Mouse (Mus musculus): ENCODE measurements at regions not wholly inside any gene's neighbourhood (a gene's known extent, or its start where the extent isn't known, plus 50 kb on each side); places are given as distances from the start of the nearest gene placed in this dataset.
A peak's percentile ranks its signal among the peaks of the same experiment; 100 is the strongest.
"Not testable (repeated sequence)": the region's sequence is repeated elsewhere in the genome, so short reads cannot be mapped to it uniquely, and the experiment has no call there.

GRCm38 (mm10) chr1:149129767-149130287 is 831.3 kb downstream of the Pla2g4a start:
- DNase-seq (ENCODE audit: inconsistent age in 2 of 2, low spot score in 1 of 2), result no peak

GRCm38 (mm10) chr1:149129138-149129537 is 832.0 kb downstream of the Pla2g4a start:
- no peak for DNase-seq (ENCODE audit: inconsistent age in 2 of 2, low spot score in 1 of 2)

GRCm38 (mm10) chr1:149127709-149128108 is 833.4 kb downstream of the Pla2g4a start:
- DNase-seq (ENCODE audit: inconsistent age in 2 of 2, low spot score in 1 of 2), result no peak

GRCm38 (mm10) chr1:149103396-149103795 is 857.7 kb downstream of the Pla2g4a start:
- no peak for DNase-seq (ENCODE audit: inconsistent age in 2 of 2, low spot score in 1 of 2)

- DNase-seq (ENCODE audit: inconsistent age in 2 of 2, low spot score in 1 of 2), result no peak
Observed at GRCm38 (mm10) chr1:149097426-149097825, 863.7 kb downstream of the Pla2g4a start.

GRCm38 (mm10) chr1:149074681-149075080 is 886.4 kb downstream of the Pla2g4a start:
- DNase-seq (ENCODE audit: inconsistent age in 2 of 2, low spot score in 1 of 2), result no peak

GRCm38 (mm10) chr1:149069570-149069969 is 891.5 kb downstream of the Pla2g4a start:
- no peak for DNase-seq (ENCODE audit: inconsistent age in 2 of 2, low spot score in 1 of 2)

- DNase-seq (ENCODE audit: inconsistent age in 2 of 2, low spot score in 1 of 2), result not testable (repeated sequence)
Observed at GRCm38 (mm10) chr1:149063011-149063410, 898.1 kb downstream of the Pla2g4a start.

GRCm38 (mm10) chr1:149038188-149038967 is 922.7 kb downstream of the Pla2g4a start:
- no peak for DNase-seq (ENCODE audit: inconsistent age in 2 of 2, low spot score in 1 of 2)

GRCm38 (mm10) chr1:149028316-149028715 is 932.8 kb downstream of the Pla2g4a start:
- no peak for DNase-seq (ENCODE audit: inconsistent age in 2 of 2, low spot score in 1 of 2)

- no peak for DNase-seq (ENCODE audit: inconsistent age in 2 of 2, low spot score in 1 of 2)
Observed at GRCm38 (mm10) chr1:149021734-149022133, 939.4 kb downstream of the Pla2g4a start.

- DNase-seq (ENCODE audit: inconsistent age in 2 of 2, low spot score in 1 of 2), result no peak
Observed at GRCm38 (mm10) chr1:149021273-149021672, 939.8 kb downstream of the Pla2g4a start.

- DNase-seq (ENCODE audit: inconsistent age in 2 of 2, low spot score in 1 of 2), result no peak
Observed at GRCm38 (mm10) chr1:149014559-149014958, 946.5 kb downstream of the Pla2g4a start.

- no peak for DNase-seq (ENCODE audit: inconsistent age in 2 of 2, low spot score in 1 of 2)
Observed at GRCm38 (mm10) chr1:149010767-149011166, 950.3 kb downstream of the Pla2g4a start.

- no peak for DNase-seq (ENCODE audit: inconsistent age in 2 of 2, low spot score in 1 of 2)
Observed at GRCm38 (mm10) chr1:149000092-149000491, 961.0 kb downstream of the Pla2g4a start.

GRCm38 (mm10) chr1:148993586-148993985 is 967.5 kb downstream of the Pla2g4a start:
- DNase-seq (ENCODE audit: inconsistent age in 2 of 2, low spot score in 1 of 2), result peak in 1 of 2 experiments; percentile 32

GRCm38 (mm10) chr1:148977377-148977776 is 983.7 kb downstream of the Pla2g4a start:
- no peak for DNase-seq (ENCODE audit: inconsistent age in 2 of 2, low spot score in 1 of 2)

- no peak for DNase-seq (ENCODE audit: inconsistent age in 2 of 2, low spot score in 1 of 2)
Observed at GRCm38 (mm10) chr1:148965358-148965757, 995.7 kb downstream of the Pla2g4a start.

GRCm38 (mm10) chr1:148934366-148934765 is 1026.7 kb downstream of the Pla2g4a start:
- no peak for DNase-seq (ENCODE audit: inconsistent age in 2 of 2, low spot score in 1 of 2)

GRCm38 (mm10) chr1:148924506-148924905 is 1036.6 kb downstream of the Pla2g4a start:
- no peak for DNase-seq (ENCODE audit: inconsistent age in 2 of 2, low spot score in 1 of 2)

- DNase-seq (ENCODE audit: inconsistent age in 2 of 2, low spot score in 1 of 2), result no peak
Observed at GRCm38 (mm10) chr1:148917062-148917461, 1044.0 kb downstream of the Pla2g4a start.

GRCm38 (mm10) chr1:148912819-148913218 is 1048.3 kb downstream of the Pla2g4a start:
- no peak for DNase-seq (ENCODE audit: inconsistent age in 2 of 2, low spot score in 1 of 2)

- no peak for DNase-seq (ENCODE audit: inconsistent age in 2 of 2, low spot score in 1 of 2)
Observed at GRCm38 (mm10) chr1:148904067-148904466, 1057.0 kb downstream of the Pla2g4a start.

All from adrenal gland, adult (tissue).